Mouse (Mus musculus) ES-E14 (cell line): ENCODE data around the gene Smim9. TPM values are rescaled to one million over a fixed set of nuclear protein-coding genes. Genes with fewer than 3 reads are reported as not detected.
A peak's percentile ranks its signal among the peaks of the same experiment; 100 is the strongest.

Experiments
- DNase-seq: peaks from one replicate; pipeline ENCODE4 v3.0.0-alpha.2; 2013; ENCODE audit warnings: low read depth, low spot score
- H3K27ac ChIP-seq: 2 replicates; pipeline ENCODE4 v1.5.1; 2012; ENCODE audit warnings: low read depth, mild to moderate bottlenecking, low read length, moderate library complexity, mixed read lengths; ENCODE audit not compliant: poor library complexity, insufficient read depth, severe bottlenecking
- H3K36me3 ChIP-seq: 2 replicates; pipeline ENCODE4 v1.6.1; 2012; ENCODE audit warnings: mild to moderate bottlenecking, low read length, moderate library complexity, mixed read lengths; ENCODE audit not compliant: control insufficient read depth, poor library complexity, insufficient read depth, severe bottlenecking
- H3K4me1 ChIP-seq, 2 experiments: fragments of 150-350 bp in 1 of 2; sonication (generic) in 1 of 2; 2 replicates each; pipeline ENCODE4 v1.6.1; 2012; ENCODE audit warnings: low read length in 2 of 2, mild to moderate bottlenecking in 1 of 2, mixed read lengths in 1 of 2; ENCODE audit not compliant: control insufficient read depth in 2 of 2, insufficient read depth in 2 of 2, poor library complexity in 1 of 2
- H3K4me3 ChIP-seq, 2 experiments: fragments of 150-350 bp in 1 of 2; sonication (generic) in 1 of 2; 2 replicates each; pipeline ENCODE4 v1.5.1; 2012; ENCODE audit warnings: low read length in 2 of 2, low read depth in 1 of 2, mild to moderate bottlenecking in 1 of 2, mixed read lengths in 1 of 2; ENCODE audit not compliant: insufficient read depth in 1 of 2, poor library complexity in 1 of 2, severe bottlenecking in 1 of 2
- H3K9ac ChIP-seq: 2 replicates; pipeline ENCODE4 v1.6.1; 2012; ENCODE audit warnings: low read depth, mild to moderate bottlenecking, low read length, mixed read lengths; ENCODE audit not compliant: poor library complexity, insufficient read depth, severe bottlenecking
- H3K9me3 ChIP-seq: fragments of 150-350 bp; sonication (generic); 2 replicates; pipeline ENCODE4 v1.6.1; 2012; ENCODE audit warnings: low read depth, mild to moderate bottlenecking, low read length; ENCODE audit not compliant: control insufficient read depth, insufficient read depth
- CHD2 ChIP-seq: IDR thresholded peaks from 2 replicates; pipeline ENCODE4 v1.6.1; 2014; ENCODE audit warnings: mild to moderate bottlenecking, low read depth, low read length, inconsistent platforms
- HCFC1 ChIP-seq: IDR thresholded peaks from 2 replicates; pipeline ENCODE4 v1.6.1; 2012; ENCODE audit warnings: low read length, inconsistent platforms, borderline replicate concordance; ENCODE audit not compliant: insufficient read depth
- MAFK ChIP-seq: IDR thresholded peaks from 2 replicates; pipeline ENCODE4 v1.6.1; 2014; ENCODE audit warnings: mild to moderate bottlenecking, low read depth, low read length, inconsistent platforms; ENCODE audit not compliant: insufficient read depth
- ZC3H11A ChIP-seq: IDR thresholded peaks from 2 replicates; pipeline ENCODE4 v1.6.1; 2012; ENCODE audit warnings: low read depth, mild to moderate bottlenecking, inconsistent platforms, low read length, borderline replicate concordance
- ZNF384 ChIP-seq: IDR thresholded peaks from 2 replicates; pipeline ENCODE4 v1.6.1; 2012; ENCODE audit warnings: low read depth, low read length, inconsistent platforms
- in situ Hi-C, 2 experiments: fragments of 600-800 bp; cut with MboI; formaldehyde crosslinking; loops; one replicate each; pipeline ENCODE4 v1.15.1; 2025; ENCODE audit warnings: low sequenced_read_pairs in 2 of 2, inconsistent platforms in 1 of 2; ENCODE audit not compliant: unreplicated experiment in 2 of 2
- total RNA-seq: library from RNA; depleted of rRNA; stranded (reverse); fragments of 300-350 nt; gene quantifications from 2 replicates; pipeline ENCODE4 v1.2.3, GENCODE M21; 2012; rRNA removed

The Smim9 gene
- total RNA-seq, 1 experiment, result not detected

DNA sequence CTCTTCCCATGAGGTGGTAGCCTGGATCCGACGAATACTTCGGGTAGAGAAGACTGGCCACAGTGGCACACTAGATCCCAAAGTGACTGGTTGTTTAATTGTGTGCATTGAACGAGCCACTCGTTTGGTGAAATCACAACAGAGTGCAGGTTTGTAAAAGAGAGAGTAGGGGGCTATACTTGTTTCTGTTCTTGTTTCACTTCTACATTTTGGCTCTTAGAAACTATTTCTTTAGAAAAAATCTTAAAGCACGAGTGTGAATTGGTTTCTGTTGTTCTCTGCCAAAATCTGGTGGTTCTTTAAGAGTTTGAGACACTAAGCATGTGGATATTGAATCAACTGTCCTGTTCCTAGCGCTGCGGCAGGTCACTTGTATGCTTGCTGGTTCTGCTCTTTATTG, 64.8 kb downstream of the Smim9 start:
- Histone ChIP-seq H3K36me3 (peaks cover 18% of the 10 kb centered on the region), H3K9ac (peak overlapping the region; percentile 5; the same call in 1 of the 2 replicates), H3K4me3 (peak overlapping the region in 1 of 2 experiments; percentile 43; a peak in 2 of 4 replicates), H3K27ac (no peak overlapping the region), H3K4me1 (no peaks in the 10 kb centered on the region), H3K9me3 (no peaks in the 10 kb centered on the region)
- in situ Hi-C loops, result no loop called here
- DNase-seq, result no peak
- TF ChIP-seq CHD2 (no peak), ZC3H11A (no peak), MAFK (no peak), ZNF384 (no peak), HCFC1 (no peak)

DNA sequence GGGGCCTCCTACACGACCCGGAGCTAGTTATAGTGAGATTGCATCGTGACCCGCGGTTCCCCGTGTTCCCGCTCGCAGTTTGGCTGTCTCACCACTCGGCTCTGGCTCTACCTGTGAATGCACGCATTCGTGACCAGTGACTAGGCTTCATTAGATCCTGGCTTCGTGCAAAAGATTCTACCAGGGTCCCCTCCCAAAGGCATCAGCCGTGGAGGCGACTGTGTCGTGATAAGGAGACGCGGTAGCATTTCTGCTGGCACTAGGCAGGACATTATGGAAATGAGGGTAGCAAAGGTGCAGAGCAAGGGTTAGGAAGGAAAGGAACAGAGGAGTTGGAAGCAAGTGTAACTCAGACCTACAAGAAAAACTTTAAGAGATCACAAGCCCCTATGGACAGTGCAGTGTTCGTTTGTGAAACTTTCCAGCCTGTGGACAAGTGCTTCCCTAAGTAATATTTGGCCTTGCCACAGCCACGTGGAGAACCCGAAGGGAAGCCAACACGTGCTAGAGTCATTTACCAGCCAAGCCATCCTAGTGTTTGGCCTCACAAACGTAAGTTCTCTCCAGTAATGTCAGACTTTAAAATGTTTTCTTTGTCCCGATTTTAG, 67.3 kb downstream of the Smim9 start:
- Histone ChIP-seq H3K4me1 (no peaks in the 10 kb centered on the region), H3K9ac (peak overlapping the region; percentile 100), H3K27ac (peak overlapping the region; percentile 88), H3K9me3 (no peaks in the 10 kb centered on the region), H3K36me3 (peaks cover 13% of the 10 kb centered on the region), H3K4me3 (peak overlapping the region; percentile 83 to 99)
- in situ Hi-C loops, result no loop called here
- DNase-seq, result no peak
- TF ChIP-seq HCFC1, result no peak
- TF ChIP-seq CHD2, result no peak
- TF ChIP-seq MAFK, result no peak
- TF ChIP-seq ZC3H11A, result no peak
- TF ChIP-seq ZNF384, result no peak

Other genes with a start within 250 kb of the Smim9 start
- 0.31 and 0.58 TPM in 2 replicates for gene Gab3, start 78.3 kb downstream of the Smim9 start, total RNA-seq
- 190 and 231 TPM in 2 replicates for gene Dkc1, start 67.9 kb downstream of the Smim9 start, total RNA-seq
- 13.8 and 25.1 TPM in 2 replicates for gene Mpp1, start 32.8 kb downstream of the Smim9 start, total RNA-seq
- 10.0 and 13.8 TPM in 2 replicates for gene Fundc2, start 218.6 kb upstream of the Smim9 start, total RNA-seq
- 2.5 and 3.0 TPM in 2 replicates for gene F8, start 218.8 kb upstream of the Smim9 start, total RNA-seq